Mouse (Mus musculus) megakaryocyte, adult 5-6 weeks (primary cell): Measurements from ENCODE around the gene Cox8a. TPM values are rescaled to one million over a fixed set of nuclear protein-coding genes. Genes with fewer than 3 reads are reported as not detected.

Experiments
- ATAC-seq: 2 replicates; pipeline ENCODE4 v1.8.0; 2016; ENCODE audit warnings: mild to moderate bottlenecking, inconsistent platforms; ENCODE audit not compliant: poor library complexity, severe bottlenecking
- total RNA-seq, 2 experiments: library from RNA; stranded (forward) in 1 of 2; stranded (reverse) in 1 of 2; fragments of 153-499, 151-499 nt in 1 of 2; fragments of 221-1000, 200-1000 nt in 1 of 2; gene quantifications; 2 replicates each; pipeline versions ENCODE4 v1.2.3 to v1.2.4; 2015 to 2017

Gene Cox8a
- total RNA-seq (2015) (493 and 496 TPM in 2 replicates), total RNA-seq (2017) (661 and 699 TPM in 2 replicates)

DNA sequence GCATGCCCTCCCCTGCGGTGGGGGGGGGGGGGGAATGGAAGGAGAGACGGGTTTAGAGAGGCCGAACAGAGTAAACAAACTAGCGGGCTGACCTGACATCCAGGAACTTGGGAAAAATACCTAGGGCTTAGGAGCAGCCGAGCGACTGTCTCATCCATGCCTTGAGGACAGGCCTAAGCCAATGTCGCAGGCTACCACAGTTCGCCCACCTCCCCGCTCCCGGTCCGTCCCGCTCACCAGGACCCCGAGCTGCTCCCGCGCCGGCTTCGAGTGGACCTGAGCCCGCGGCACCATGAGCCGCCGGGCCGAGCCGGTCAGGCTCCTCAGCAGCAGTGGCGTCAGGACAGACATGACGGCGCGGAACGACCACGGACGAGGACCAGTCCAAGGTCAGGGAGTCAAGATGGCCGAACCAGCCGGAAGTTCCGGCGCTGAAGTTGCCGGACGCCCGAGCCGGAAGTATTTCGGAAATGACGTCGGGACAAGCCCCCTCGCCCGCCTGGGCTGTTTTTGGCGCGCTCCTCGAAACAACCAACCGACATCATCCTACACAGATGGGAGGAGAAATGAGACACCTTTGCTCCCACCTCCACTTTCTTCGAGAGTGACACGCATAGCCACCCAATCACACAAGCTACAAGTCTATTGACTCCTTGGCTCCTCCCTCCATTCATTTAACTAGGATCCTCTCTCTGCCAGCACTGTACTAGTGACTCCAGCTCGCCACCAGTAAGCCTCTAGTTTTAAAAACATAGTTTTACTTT, at the start of gene Cox8a:
Gene Cox8a, minus strand, starts transcription at position 455 of the 764 bp plus-strand sequence.
- ATAC-seq = peak; percentile 97

DNA sequence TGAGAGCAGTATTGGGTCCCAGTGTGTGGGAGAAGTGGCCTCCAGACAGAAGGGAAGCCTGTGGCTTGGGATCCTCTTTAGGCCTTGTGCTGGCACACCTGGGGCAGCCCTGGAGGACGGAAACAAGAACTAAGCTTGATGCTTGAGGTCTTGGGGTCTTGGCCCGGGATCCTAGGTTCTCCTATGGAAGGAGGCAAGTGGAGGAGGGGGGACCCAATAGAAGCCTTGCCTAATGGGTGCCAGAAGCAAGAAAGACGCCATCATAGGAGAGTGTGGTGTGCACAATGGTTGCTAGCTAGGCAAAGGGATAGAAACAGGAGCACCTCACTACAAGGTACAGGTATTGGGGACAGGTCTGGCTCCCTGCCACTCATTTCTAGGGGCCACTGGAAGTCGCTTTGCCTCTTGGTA, 49.0 kb upstream of the Cox8a start:
- ATAC-seq = no peak

DNA sequence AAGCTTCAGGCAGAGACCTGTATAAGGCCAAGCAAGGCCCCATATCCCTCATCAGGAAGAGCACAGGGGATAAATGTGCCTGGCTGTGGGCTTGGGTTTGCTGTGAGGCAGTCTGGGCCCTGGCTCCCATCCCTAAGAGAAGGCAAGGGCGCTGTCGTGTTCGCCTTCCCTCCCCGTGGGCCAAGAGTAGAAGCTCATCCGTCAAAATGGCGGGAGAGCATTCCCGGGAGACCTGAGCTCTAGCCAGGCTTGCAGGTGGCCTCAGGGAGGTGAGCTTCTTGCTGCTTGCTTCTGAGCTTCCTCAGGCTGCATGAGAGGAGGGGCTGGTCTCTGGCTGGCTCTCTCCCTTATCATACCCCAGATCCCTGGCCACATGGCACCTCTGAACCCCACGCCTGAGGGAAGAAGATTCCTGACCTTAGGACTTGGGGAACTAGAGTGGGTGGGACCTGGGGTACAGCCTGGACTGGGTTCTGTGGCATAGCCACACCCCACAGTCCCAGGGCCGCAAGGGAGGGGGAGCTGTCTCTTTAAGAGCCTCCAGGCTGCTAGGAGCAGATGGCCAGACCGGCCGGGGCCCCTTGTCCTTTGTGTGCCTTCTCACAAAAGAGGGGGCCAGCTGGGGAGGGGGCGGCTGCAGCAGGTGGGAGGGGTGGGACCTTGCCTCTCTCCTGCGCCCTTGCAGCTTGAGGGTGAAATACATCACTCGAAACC, 48.2 kb upstream of the Cox8a start:
- ATAC-seq = no peak

DNA sequence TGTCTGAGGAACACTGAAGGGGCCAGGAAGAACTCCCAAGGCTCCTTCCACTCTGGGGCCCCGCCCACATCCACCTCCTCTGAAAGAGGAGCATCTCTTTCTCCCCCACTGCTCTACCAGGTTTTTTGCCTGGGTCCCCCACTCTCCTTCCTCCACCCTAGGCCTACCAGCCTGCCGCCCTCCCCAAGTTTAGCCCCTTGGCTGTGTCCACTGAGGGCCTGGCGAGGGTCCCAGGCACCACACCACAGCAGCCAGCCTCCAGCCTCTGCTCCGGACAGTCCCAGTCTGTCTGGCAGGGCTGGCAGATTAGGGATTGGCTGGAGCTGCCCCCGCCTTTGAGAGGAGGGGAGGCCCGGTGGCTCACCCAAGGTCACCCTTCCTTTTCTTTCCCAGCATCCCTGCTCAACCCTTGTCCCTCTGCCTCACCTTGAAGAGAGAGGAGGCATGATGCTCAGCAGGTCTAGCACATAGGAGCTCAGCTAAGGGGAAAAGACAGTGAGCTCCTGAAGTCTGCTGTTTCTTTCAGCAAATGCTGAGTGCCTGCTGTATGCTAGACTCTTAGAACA, 47.4 kb upstream of the Cox8a start:
- no peak for ATAC-seq

DNA sequence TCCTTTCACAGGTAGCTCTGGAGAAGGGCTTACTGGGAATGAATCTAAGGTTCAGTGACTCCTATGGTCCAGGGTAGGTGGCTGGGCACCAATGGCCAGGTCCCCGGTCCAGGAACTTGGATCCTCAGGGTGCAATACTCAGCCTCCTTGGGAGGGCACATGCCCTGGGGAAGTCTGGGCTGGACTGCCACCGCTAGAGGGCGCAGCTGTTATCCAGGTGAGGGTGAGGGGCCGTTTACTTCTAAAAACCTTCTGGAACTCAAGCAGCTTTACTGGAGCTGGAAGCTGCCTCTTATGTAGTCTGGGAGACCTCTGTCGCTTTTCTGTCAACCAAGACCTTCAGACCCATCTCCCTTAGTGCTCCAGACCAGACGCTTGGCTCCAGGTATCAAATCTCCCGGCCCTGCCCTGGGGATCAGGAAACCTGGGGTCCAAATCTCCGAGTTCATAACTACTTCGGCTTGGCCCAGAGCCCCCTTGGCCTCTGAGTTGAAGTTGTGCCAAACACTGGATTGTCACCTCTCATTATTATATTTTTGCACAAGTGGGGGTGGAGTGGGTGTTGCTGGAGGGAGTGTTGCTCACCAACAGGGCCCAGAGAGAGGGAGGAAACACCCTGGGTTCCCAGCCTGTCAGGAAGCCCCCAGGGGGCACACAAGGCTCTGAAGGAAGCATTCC, 46.8 kb upstream of the Cox8a start:
- peak; percentile 66 for ATAC-seq

DNA sequence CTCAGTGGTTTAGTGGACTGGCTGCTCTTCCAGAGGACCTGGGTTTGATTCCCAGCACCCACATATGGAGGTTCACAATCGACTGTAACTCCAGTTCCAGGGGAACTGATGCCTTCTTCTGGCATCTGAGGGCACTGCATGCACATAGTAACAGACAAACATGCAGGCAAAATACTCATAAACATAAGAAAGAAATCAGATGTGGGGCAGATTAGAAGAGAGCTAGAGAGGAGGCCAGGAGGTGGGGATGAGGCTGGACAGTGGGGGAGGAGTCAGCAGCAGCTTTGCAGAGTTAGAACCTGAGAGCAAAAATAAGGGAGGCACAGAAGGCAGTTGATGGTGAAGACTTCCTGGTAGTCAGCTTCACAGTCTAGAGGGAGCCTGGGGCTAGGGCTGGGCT, 45.2 kb upstream of the Cox8a start:
- ATAC-seq = no peak

DNA sequence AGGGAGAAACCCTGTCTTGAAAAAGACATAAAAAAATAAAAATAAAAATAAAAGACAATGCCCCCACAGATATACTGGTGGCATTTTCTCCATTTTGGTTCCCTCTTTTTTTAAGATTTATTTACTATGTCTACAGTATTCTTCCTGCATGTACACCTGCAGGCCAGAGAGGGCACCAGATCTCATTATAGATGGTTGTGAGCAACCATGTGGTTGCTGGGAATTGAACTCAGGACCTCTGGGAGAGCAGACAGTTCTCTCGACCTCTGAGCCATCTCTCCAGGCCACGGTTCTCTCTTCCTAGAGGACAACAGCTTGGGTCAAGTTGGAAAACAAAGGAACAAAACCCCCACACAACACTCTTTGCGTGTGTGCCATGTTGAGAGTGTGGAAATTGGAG, 44.5 kb upstream of the Cox8a start:
- no peak for ATAC-seq

DNA sequence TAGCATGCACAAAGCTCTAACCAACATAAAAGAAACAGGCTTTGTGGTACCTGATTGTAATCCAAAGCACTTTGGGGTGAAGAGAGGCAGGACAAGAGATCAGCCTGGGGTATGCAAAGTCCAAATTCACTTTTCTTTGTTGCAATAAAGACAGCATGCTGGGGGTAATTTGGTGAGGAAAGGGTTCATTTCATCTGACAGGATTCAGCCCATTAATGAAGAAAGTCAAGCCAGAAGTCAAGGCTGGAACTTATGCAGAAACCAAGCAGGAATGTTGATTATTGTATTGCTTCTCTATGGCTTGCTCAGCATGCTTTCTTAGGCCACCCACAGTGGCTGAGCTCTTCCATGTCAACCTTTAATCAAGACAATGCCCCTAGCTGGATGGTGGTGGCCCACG, 44.1 kb upstream of the Cox8a start:
- ATAC-seq = no peak

DNA sequence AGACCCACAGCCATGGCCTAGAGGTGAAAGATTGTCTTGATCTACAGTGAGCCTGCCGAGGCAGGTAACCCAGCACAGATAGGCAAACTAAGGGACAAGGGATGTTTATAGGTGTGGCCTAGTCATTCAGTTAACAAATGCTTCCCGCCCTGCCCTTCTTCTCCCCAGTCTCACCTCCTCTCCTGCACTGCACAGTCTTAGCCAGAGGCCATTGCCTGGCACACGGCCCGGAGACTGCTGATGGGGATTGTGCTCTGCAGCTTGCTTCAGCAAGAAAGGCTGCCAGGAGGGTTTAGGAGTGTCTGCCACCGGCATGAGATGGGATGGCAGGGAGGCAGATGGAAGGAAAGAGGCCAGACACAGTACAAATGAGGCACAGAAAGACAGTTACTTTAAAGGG, 40.5 kb upstream of the Cox8a start:
- no peak for ATAC-seq

DNA sequence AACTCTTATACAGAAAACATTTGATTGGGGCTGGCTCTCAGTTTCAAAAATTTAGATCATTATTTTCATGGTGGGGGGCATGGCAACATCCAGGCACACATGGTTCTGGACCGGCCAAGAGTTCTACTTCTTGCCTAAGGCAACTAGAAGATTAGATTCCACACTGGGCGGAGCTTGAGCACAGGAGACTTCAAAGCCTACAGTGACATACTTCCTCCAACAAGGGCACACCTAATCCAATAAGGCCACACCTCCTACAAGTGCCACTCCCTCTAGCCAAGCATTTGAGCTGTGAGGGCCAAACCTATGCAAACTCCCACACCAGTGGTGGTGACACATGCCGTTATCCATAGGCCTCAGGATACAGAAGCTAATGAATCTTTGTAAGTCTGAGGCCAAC, 28.6 kb upstream of the Cox8a start:
- ATAC-seq = no peak

DNA sequence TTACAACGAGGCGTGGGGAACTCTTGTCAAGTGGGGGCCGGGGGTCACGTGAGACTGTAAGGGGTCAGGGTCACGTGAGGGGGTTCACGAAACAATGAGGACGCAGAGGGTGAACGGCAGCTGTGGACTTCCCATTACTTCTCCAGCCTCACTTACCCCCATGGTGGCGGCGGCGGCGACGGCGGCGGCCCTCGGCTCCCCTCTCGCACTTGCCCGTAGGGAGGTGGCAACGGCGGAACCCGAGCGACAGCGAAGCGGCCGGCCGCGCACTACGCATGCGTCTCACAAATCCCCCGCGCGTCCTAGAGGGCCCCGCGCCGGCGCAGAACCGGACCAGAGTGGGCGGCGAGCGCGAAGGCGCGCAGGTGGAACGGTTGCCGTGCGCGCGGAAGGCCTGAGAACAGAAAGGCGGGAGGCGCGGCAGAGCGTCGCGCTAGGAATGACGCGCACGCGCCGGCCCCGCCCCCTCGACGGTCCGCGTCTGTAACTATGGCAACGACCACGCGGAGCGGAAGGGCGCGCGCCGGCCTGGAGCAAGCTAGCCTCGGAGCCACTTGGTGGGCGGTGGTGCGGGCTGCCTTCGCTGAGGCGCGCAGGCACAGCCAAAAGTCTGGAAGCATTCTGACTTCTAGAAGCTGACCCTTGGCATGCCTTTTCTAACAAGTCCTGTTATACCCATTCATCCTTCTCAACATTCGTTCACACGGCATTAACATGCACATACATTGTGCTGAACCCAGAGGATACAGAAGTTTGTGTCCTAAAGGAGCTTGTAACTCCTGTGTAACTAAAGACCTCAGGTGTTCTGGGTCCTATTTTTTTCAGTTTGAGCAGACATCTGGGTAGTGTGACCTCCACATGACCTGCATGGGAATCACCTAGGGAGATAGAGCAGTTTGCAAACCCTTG, 23.6 kb upstream of the Cox8a start, which contains the start of gene Naa40:
Gene Naa40, minus strand, starts transcription at position 402 of the 909 bp plus-strand sequence.
- peak; percentile 100 for ATAC-seq

DNA sequence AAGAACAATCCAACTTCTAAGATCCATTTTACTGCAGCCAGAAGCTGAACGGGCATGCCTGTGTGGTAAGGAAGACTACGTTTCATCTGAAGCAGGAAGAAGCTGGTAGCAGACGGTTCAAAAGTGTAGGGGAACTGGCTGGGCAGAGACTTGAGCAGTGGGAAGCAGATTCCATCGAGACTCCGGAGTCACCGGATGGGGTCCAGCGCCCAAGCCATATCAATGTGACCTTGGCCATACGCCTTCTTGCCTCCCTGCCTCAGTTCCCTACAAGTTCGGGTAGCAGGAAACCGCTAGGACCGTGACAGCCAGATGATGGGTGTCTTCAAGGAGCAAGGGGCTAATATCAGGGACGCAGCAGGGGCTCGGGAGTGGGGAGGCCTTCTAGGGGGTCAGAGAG, 22.9 kb upstream of the Cox8a start:
- no peak for ATAC-seq

DNA sequence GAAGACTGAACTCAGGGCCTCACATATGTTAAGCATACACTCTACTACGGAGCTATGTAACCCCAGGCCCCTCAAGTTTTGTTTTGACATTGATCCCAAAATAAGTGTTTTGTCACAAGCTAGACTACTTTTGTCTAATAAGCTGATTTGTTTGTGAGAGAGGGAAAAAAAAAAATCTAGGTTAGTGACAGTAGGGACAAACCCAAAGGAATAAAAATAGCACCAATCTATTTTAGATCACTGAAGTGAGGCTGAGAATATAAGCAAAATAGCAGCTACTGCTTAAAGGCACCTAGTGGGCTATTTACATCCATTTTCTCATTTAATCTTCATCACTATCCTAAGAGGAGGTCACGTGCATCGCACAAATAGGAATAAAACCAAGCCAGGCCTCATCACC, 22.2 kb upstream of the Cox8a start:
- no peak for ATAC-seq

DNA sequence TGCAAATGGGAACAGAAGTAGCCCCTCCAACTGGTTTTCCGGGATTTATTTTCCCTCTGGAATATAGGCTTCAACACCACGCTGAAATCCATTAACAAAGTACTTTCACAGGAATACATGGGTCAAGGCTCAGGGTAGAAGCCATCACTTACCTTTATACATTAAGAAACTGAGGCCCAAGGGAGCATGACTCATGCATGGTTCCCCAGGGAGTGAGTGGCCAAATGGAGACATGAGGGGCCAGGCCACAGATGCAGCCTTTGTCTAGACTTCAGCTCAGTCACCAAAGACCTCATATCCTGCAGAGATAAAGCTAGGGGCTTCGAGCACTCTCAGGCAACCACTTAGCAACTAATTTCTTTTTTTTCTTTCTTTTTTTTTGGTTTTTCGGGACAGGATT, 19.3 kb upstream of the Cox8a start:
- ATAC-seq = no peak

DNA sequence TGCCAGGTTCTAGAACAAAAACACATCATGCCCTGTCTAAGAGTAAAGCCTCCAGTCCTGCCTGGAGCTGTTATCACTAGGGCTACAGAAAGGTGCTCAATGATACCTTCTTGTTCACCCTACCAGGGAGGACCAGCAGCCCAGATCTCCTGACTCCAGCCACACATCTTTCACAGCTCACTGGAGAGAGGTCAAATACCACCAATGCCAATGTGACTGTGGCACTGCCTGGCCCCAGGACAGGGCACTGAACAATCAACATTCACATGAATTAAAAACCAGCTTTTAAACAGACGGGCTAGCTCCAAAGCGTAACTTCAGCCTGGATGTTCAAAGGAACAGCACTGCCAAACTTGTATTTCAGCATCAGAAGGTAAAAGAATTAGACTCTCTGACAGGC, 18.6 kb upstream of the Cox8a start:
- no peak for ATAC-seq

DNA sequence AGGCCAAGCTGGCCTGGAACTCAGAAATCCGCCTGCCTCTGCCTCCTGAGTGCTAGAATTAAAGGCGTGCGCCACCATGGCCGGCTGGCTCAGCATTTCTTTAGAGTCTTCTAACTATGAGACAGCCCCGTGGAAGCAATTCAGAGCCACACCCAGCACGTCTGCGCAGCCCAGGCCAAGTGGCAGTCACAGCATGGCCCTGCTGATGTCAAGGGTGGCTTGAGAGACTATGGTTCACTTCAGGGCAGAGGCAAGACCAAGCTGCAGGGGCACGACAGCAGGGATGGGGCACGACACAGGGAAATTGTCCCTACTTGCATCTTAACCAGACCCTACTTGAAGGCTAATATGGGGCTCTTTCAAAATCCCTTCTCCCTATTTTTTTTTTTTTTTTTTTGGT, 18.0 kb upstream of the Cox8a start:
- ATAC-seq = no peak

DNA sequence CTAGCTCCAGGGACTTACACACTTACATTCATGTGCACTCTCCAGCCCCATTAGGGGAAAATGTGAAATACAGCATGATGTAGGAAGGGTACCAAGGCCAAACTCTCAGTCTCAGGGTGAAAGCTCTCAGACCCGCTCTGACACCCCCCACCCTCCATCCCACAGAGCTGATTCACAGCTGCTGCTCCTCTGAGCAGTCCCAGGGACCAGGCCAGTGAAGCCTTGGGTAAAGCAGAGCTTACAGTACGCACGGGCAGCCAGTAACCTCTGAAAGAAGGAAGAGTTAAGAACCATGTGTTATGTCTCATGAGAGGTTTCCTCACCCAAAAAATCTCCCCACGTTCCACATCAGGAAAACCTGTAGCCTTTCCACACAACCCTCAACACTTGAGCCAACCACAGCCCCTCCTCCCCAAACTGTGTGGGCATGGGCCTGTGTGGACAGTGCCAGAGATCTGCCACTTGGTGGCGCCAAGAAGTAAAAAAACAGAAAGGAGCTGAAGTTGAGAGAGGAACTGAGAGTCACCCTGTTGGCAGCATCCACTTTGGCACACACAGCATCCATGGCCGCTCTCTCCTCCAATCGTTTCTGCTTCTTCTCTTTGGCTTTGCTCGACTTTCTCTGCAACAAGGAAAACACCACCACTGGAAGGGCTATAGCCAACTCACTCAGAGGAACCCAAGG, 17.3 kb upstream of the Cox8a start:
- ATAC-seq = peak; percentile 100

DNA sequence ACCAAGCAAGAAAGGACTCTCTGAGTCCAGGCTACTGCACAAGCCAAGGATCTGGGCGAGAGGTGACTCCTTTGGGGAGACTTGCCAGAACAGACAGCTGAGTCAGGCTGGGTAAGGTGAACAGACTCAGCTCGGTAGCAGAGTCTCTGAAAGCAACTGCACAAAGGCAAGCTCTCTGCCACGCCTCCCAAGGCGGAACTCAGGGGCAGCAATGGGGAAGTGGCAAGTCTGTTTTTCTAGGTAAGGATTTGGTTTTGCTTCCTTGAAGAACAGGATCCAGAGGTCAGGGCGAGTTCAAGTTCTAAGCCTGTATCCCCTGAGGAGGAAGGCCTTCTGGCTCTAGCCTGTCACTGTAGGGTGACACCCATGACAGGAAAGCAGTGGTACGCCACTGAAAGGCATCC, 9.1 kb upstream of the Cox8a start:
- ATAC-seq = peak; percentile 98

DNA sequence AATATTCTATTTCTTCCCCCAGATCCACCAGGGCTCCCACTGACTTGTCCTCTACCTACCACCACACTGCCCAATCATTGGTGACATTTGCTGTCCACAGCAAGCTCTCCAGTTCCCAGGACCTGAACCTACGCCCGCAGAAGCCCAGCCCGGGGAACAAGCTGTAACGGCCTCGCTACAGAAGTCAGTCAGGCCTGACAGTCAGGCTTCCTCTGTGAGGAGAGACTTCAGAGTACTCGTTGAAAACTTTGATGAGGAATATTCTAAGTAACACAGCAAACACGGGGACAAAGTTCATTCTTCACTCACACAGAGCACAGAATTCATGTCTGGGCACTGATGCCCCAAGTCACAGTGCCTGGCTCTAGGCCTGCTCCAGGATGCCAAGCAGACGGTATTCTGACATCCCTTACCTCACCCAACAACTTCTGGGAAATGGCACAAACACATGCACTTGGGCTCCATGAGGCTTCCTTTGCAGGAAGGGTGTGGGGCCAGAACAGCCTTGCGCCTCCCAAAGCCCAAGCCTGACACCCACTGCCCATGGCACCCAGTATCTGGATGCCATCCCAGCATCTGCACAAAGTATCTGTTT, 7.8 kb upstream of the Cox8a start:
- no peak for ATAC-seq
